Mouse (Mus musculus): ENCODE results near the gene Stpg2.

GRCm38 (mm10) chr3:139599508-139599907 is 394.0 kb downstream of the Stpg2 start:
- no peak for TF ChIP-seq CTCF (conservative IDR thresholded peaks at IDR 0.05; ENCODE audit: low read length)
- no peak for TF ChIP-seq NANOG (IDR thresholded peaks at IDR 0.05; ENCODE audit: borderline replicate concordance, low read length)
- no peak for TF ChIP-seq POU5F1 (IDR thresholded peaks at IDR 0.05; ENCODE audit: borderline replicate concordance, low read length)
